Mouse (Mus musculus): ENCODE results near the gene Nav2.

DNA sequence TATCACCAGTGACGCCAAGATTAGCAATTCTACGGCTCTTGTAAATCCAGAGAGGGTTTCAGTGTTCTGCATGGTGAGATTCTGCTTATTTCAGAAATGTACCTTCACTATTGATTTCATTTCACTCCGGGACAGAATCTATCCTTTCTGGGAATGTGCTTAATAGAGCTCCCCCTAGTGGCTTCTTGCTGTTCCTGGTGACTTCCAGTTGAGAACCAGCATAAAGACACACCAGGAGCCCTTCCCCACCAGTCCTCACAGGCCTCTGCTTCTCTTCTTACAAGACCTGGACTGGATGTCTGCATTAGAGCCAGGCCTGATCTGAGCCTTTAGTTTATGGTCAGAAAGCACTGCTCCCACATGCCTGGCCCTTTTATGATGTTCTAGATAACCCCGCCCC lies 32.0 kb upstream of the Nav2 start:
- TF ChIP-seq CTCF (IDR thresholded peaks at IDR 0.05) (peak; percentile 96), POLR2A (IDR thresholded peaks at IDR 0.05; ENCODE audit: insufficient read depth, low read depth, low read length) (no peak), EP300 (IDR thresholded peaks at IDR 0.05; ENCODE audit: insufficient read depth, low read depth, low read length) (no peak)

Measured in heart, adult 2 months (tissue).